In the genomic region with DNA sequence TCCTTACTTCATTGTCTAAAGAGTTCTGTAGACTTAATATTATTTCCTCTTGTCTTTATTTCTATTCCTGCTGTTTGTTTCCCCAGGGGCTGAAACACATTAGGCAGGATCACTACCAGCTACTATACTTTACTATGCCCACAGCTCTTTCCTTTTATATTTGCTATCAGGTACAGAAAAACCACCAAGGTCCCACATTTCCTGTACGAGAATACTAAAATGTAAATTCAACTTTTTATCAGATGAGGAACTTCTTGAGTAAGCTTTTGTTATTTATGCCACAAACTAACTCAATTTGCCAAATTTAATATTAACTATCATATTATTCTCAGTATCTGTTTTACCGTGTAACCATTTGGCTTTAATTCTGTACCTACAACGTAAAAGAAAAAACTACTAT, we compare ENCODE assay signal across 17 mouse cellular contexts.
"Had no signal": no experiment of that assay in that cellular context is flagged by ENCODE, and none has a peak within 500 bp of the region (broad histone marks: within the 10 kb centered on the region; RNA-seq: fewer than 3 reads in every experiment).

No protein-coding gene starts in this region.

- H3K27ac ChIP-seq: neural tube, embryonic 12.5 days; neural tube, embryonic 13.5 days; neural tube, embryonic 15.5 days; stomach, embryonic 15.5 days; stomach, postnatal 0 days had no signal

- H3K36me3 ChIP-seq: neural tube, embryonic 12.5 days; neural tube, embryonic 15.5 days; stomach, embryonic 15.5 days had no signal

- H3K4me3 ChIP-seq: neural tube, embryonic 12.5 days; neural tube, embryonic 13.5 days; neural tube, embryonic 15.5 days; stomach, embryonic 15.5 days had no signal

- H3K9ac ChIP-seq: neural tube, embryonic 12.5 days; neural tube, embryonic 13.5 days; neural tube, embryonic 15.5 days; stomach, embryonic 15.5 days had no signal

- DNase-seq: retina, postnatal 1 day; right cerebral cortex, adult 18-20 months; right cerebral cortex, postnatal 14 days; right cerebral cortex, postnatal 25 days; right cerebral cortex, postnatal 4 days; spleen, adult 18-20 months; thymus, adult 18-20 months; thymus, adult 2 months; thymus, postnatal 14 days; thymus, postnatal 25 days; thymus, postnatal 36 days; thymus, postnatal 4 days had no signal

- H3K27me3 ChIP-seq: neural tube, embryonic 12.5 days; neural tube, embryonic 13.5 days; neural tube, embryonic 15.5 days; stomach, embryonic 15.5 days had no signal

- H3K4me1 ChIP-seq: neural tube, embryonic 12.5 days had no signal

- H3K9me3 ChIP-seq: neural tube, embryonic 12.5 days; neural tube, embryonic 13.5 days; neural tube, embryonic 15.5 days; stomach, embryonic 15.5 days had no signal
